Mouse (Mus musculus) heart, embryonic 11.5 days (tissue): ENCODE results near the gene Lactb. TPM values are rescaled to one million over a fixed set of nuclear protein-coding genes. Genes with fewer than 3 reads are reported as not detected.

Experiments
- ATAC-seq: fragments of 200-750 bp; cut with Nextera tagmentation; replicated peaks from 2 replicates; pipeline ENCODE4 v1.8.0; 2017; ENCODE audit warnings: moderate library complexity; ENCODE audit not compliant: insufficient number of reproducible peaks, low FRiP score, low TSS enrichment
- H3K27ac ChIP-seq: fragments of 300-500 bp; sonication (generic); 2 replicates; pipeline ENCODE4 v1.5.1; 2014; ENCODE audit warnings: mild to moderate bottlenecking, low read depth, low read length
- H3K27me3 ChIP-seq: fragments of 300-500 bp; sonication (generic); 2 replicates; pipeline ENCODE4 v1.6.1; 2014; ENCODE audit warnings: mild to moderate bottlenecking, low read length, mixed read lengths; ENCODE audit not compliant: control insufficient read depth, insufficient read depth
- H3K36me3 ChIP-seq: fragments of 300-500 bp; sonication (generic); 2 replicates; pipeline ENCODE4 v1.6.1; 2014; ENCODE audit warnings: mild to moderate bottlenecking, low read length, moderate library complexity, mixed read lengths; ENCODE audit not compliant: control insufficient read depth, insufficient read depth
- H3K4me1 ChIP-seq: fragments of 300-500 bp; sonication (generic); 2 replicates; pipeline ENCODE4 v1.6.1; 2014; ENCODE audit warnings: low read length; ENCODE audit not compliant: control insufficient read depth, insufficient read depth
- H3K4me2 ChIP-seq: fragments of 300-500 bp; sonication (generic); 2 replicates; pipeline ENCODE4 v1.6.1; 2014; ENCODE audit warnings: mild to moderate bottlenecking, moderate library complexity
- H3K4me3 ChIP-seq: fragments of 300-500 bp; sonication (generic); 2 replicates; pipeline ENCODE4 v1.5.1; 2014; ENCODE audit warnings: low read depth, low read length
- H3K9ac ChIP-seq: fragments of 300-500 bp; sonication (generic); 2 replicates; pipeline ENCODE4 v1.6.1; 2014; ENCODE audit warnings: mild to moderate bottlenecking, low read depth, low read length, moderate library complexity
- H3K9me3 ChIP-seq: fragments of 300-500 bp; sonication (generic); replicated peaks from 2 replicates; pipeline ENCODE4 v1.6.1; 2016; ENCODE audit warnings: low read length; ENCODE audit not compliant: control insufficient read depth
- WGBS: fragments of 180-500 bp; shearing (Covaris S2); extraction: QIAGEN DNeasy Blood & Tissue Kit; methylation state at CpG from one replicate; pipeline ENCODE4 v1.1.7; 2014; ENCODE audit not compliant: insufficient replicate concordance; 5-methylcytosine and 5-hydroxymethylcytosine counted together
- polyA plus RNA-seq: library from polyadenylated mRNA; unstranded; fragments of >200 nt; fragmentation: Nextera tagmentation; extraction: Ambion mirVana; gene quantifications from 2 replicates; pipeline ENCODE4 v1.2.1, GENCODE M21; 2014

The Lactb gene
- polyA plus RNA-seq, 1 experiment from 2014 or later, result 12.2 TPM

DNA sequence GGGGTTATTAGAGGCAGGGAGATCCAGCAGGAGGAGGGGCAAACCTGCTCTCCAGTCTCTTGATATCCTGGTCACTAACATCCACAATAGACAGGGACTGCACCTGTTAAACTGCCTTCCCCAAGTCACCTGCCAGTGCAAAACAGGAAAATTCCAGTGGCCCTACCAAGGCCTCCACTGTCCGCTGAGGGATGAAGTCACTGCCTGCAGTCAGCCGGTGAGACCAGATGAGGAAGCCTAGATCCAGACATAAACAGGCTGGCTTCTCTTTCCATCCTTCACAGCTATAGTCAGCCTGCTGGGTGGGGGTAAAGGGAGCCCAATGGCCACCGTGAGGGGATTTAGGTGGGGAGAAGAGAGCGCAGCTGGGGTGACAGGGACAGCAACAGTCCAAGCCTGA, 28.4 kb upstream of the Lactb start:
- H3K4me2 ChIP-seq, result no peak overlapping the region
- no peaks in the 10 kb centered on the region for H3K36me3 ChIP-seq
- H3K4me1 ChIP-seq, result no peaks in the 10 kb centered on the region
- no peaks in the 10 kb centered on the region for H3K9me3 ChIP-seq
- ATAC-seq, result no peak
- no peak overlapping the region for H3K27ac ChIP-seq
- H3K9ac ChIP-seq, result no peak overlapping the region
- WGBS, result 49% methylated on average over 4 of the region's 4 CpGs
- no peaks in the 10 kb centered on the region for H3K27me3 ChIP-seq
- no peak overlapping the region for H3K4me3 ChIP-seq

DNA sequence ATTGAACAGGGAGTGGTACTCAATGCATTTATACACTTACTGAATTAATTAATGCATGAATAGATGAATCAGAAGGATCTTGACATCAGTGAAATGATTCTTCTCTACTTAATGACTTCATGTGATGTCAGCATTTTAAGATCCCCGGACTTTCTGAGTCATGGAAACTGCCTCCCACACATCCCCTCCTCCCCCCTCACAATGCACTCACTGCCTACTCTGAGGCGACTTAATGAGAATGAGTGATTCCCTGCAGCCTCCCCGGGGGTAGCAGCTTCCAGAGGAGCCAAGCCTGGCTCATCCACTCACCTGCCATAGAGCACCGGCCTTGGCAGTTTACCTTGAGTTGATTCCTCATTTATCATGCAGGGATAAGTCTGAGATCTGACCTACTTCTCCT, 27.9 kb upstream of the Lactb start:
- Histone ChIP-seq H3K36me3 (no peaks in the 10 kb centered on the region), H3K27me3 (no peaks in the 10 kb centered on the region), H3K4me1 (no peaks in the 10 kb centered on the region), H3K4me2 (no peak overlapping the region), H3K4me3 (no peak overlapping the region), H3K9me3 (no peaks in the 10 kb centered on the region), H3K9ac (no peak overlapping the region), H3K27ac (no peak overlapping the region)
- ATAC-seq, result no peak
- WGBS, result 38% methylated on average over 4 of the region's 4 CpGs

DNA sequence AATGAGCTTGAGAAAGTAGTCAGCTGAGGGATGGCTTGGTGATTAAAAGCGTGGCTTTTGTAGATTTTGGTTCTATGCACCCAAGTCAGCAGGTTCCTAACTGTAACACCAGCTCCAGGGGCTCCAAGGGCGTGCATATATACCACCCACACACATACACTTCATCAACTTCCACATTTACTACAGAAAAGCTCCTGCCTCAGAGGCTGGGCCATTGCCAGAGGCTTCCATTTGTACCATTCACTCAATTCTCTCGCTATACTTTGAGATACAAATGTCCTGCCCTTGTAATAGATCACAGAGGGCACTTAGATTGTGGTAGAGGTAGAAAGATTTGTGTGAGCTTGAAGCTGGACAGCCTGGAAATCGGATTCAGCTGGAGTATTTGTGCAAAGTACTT, 26.2 kb upstream of the Lactb start:
- WGBS, result 77% methylated on average over 4 of the region's 4 CpGs
- no peak overlapping the region for H3K9ac ChIP-seq
- no peak overlapping the region for H3K27ac ChIP-seq
- H3K4me2 ChIP-seq, result no peak overlapping the region
- no peaks in the 10 kb centered on the region for H3K9me3 ChIP-seq
- no peaks in the 10 kb centered on the region for H3K4me1 ChIP-seq
- H3K27me3 ChIP-seq, result no peaks in the 10 kb centered on the region
- ATAC-seq, result no peak
- no peaks in the 10 kb centered on the region for H3K36me3 ChIP-seq
- no peak overlapping the region for H3K4me3 ChIP-seq

DNA sequence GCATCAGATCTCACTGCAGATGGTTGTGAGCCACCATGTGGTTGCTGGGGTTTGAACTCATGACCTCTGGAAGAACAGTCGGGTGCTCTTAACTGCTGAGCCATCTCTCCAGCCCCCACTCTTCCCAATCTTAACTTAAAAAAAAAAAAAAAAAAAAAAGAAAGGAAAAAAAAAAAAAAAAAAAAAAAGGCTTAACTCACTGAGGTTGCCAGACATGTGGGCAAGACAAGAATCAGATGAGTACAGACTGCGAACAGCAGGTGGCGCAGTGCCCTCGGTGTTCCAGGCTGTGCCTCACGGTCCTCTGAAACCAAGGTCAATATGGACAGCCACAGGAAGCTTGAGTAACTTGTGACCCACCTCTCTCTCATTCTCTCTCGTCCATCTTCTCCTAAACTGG, 25.8 kb upstream of the Lactb start:
- WGBS, result 5% methylated on average over 6 of the region's 6 CpGs
- H3K27ac ChIP-seq, result no peak overlapping the region
- no peaks in the 10 kb centered on the region for H3K9me3 ChIP-seq
- no peak overlapping the region for H3K9ac ChIP-seq
- no peaks in the 10 kb centered on the region for H3K36me3 ChIP-seq
- no peak overlapping the region for H3K4me3 ChIP-seq
- no peaks in the 10 kb centered on the region for H3K27me3 ChIP-seq
- ATAC-seq, result peak; percentile 35; the same call in 1 of the 2 replicates
- H3K4me1 ChIP-seq, result no peaks in the 10 kb centered on the region
- H3K4me2 ChIP-seq, result no peak overlapping the region

DNA sequence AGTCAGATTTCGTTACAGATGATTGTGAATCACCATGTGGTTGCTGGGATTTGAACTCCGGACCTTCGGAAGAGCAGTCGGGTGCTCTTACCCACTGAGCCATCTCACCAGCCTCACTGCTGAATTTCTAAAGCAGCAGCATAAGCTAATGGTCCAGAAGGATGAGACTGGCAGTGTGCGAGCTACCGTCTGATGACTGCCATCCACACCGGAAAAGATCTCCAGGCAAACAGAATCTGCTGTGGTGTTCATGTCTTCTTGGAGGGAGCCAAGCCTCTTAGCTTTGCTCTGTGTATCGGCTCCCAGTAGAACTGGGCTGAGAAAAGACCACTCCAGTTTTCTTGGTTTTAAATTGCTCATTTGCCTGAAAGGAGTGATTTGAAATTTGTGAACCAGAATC, 24.4 kb upstream of the Lactb start:
- no peaks in the 10 kb centered on the region for H3K36me3 ChIP-seq
- 87% methylated on average over 8 of the region's 8 CpGs for WGBS
- no peak for ATAC-seq

DNA sequence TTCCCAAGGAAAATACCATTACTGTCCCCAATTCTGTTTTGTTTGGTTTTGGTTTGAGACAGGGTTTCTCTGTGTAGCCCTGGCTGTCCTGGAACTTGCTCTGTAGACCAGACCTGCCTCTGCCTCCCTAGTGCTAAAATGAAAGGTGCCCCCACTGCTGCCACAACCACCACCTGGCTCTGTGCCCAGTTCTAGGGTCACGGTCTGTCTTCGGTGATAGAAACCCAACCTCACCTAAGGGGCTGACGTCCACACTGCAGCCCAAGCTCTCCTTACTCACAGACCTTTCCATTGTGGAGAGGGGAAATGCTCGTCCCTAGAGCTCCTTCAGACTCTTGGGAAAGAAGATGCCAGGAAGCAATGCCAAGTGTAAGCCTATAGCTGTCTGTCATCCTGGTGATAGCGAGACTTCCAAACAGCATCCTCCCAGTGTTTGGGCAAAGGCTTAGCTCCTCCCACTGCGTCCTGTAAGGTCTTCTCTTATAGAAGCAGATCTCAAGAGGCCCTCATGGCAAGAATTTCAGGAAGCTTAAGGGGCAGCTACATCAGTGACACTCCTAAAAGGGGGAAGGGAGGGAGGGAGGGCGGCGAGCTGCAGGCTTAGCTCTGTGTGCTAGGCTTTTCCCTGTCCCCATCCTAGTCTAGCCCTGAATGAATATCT, 16.6 kb upstream of the Lactb start:
- no peaks in the 10 kb centered on the region for H3K36me3 ChIP-seq
- 0 out of 2 replicates have a peak, but pooled peaks have one; percentile 49 for ATAC-seq
- H3K9me3 ChIP-seq, result no peaks in the 10 kb centered on the region
- no peaks in the 10 kb centered on the region for H3K27me3 ChIP-seq
- H3K27ac ChIP-seq, result no peak overlapping the region
- H3K9ac ChIP-seq, result no peak overlapping the region
- WGBS, result 38% methylated on average over 8 of the region's 8 CpGs
- peak overlapping the region; percentile 23 for H3K4me2 ChIP-seq
- no peak overlapping the region for H3K4me3 ChIP-seq
- H3K4me1 ChIP-seq, result peaks cover 21% of the 10 kb centered on the region

More for the DNA sequence above, 24.4 kb upstream of the Lactb start:
- Histone ChIP-seq H3K4me1 (no peaks in the 10 kb centered on the region), H3K27me3 (no peaks in the 10 kb centered on the region), H3K9me3 (no peaks in the 10 kb centered on the region), H3K4me2 (no peak overlapping the region), H3K27ac (no peak overlapping the region), H3K9ac (no peak overlapping the region), H3K4me3 (no peak overlapping the region)

DNA sequence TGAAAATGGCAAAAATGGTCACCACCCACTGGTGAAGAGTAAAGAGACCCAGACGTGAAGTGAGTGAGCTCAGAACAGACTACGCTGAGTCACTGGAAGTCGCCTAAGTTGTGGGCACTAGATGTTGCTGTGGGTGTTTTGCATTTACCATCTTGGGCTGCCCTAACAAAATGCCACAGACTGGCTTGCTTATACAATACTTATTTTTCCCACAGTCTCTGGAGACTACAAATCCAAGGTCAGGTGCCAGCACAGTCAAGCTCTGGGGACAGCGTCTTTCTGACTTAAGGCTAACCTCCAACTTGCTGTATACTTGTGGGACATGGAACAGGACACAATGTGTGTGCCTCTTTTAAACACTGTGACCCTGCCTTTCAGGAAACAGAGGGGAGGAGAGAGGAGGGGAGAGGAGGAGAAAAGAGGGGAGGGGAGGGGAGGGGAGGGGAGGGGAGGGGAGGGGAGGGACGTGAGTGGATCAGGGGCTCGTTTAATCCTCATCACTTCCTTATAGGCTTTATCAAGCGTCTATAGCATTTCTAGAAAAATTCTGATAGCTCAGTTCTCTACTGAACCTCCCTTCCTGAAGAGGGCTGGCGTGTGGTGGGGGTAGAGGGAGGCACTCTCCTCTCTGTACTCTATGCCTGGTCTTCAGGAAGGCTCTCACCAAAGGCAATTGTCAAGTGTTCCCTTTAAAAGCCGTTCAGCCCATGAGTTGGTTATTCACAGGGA, 15.9 kb upstream of the Lactb start:
- Histone ChIP-seq H3K9ac (no peak overlapping the region), H3K27ac (no peak overlapping the region), H3K27me3 (no peaks in the 10 kb centered on the region), H3K4me3 (no peak overlapping the region), H3K4me1 (peaks cover 21% of the 10 kb centered on the region), H3K4me2 (no peak overlapping the region; the same call in 1 of the 2 replicates), H3K9me3 (no peaks in the 10 kb centered on the region), H3K36me3 (no peaks in the 10 kb centered on the region)
- ATAC-seq, result no peak; the same call in 1 of the 2 replicates
- 59% methylated on average over 9 of the region's 9 CpGs for WGBS

DNA sequence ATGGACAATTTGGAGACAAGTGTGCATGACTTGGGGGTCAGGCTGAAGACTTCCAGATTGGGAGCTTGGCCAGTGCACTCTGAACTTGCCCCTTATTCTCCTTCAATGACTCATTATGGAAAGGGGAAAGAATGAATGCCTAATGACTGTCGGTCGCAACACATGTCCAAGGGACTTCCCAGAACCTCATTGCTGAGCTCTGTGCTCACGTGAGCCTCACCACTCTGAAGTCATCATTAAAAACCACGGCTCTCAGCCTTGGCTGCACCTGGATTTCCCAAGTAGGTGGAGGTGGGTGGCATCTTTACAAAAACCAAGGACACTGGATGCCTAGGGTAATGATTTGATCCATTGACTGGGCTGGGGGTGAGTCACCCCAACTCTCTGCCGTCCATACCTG, 14.8 kb upstream of the Lactb start:
- Histone ChIP-seq H3K9me3 (no peaks in the 10 kb centered on the region), H3K9ac (no peak overlapping the region), H3K4me3 (no peak overlapping the region), H3K4me2 (no peak overlapping the region), H3K27me3 (no peaks in the 10 kb centered on the region), H3K36me3 (no peaks in the 10 kb centered on the region), H3K27ac (no peak overlapping the region), H3K4me1 (peaks cover 21% of the 10 kb centered on the region)
- ATAC-seq, result no peak
- 82% methylated on average over 5 of the region's 5 CpGs for WGBS

DNA sequence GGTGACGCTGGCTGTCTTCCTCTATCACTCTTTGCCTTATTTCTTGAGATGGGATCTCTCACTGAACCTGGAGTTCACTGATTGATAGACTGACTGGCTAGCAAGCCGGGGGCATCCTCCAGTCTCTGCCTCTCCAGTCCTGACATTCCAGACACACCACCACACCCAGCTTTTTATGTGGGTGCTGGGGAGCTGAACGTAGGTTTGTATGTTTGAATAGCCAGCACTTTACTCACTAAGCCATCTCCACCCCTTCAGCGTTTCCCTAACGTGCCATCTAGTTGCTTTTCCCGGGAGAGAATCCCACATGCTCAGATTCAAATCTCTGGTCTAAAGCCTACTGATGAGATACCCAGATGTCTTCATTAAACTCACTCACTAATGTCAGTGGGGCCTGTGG, 14.3 kb upstream of the Lactb start:
- Histone ChIP-seq H3K4me2 (no peak overlapping the region), H3K9ac (no peak overlapping the region), H3K4me3 (no peak overlapping the region), H3K27me3 (no peaks in the 10 kb centered on the region), H3K36me3 (no peaks in the 10 kb centered on the region), H3K4me1 (peaks cover 21% of the 10 kb centered on the region), H3K9me3 (no peaks in the 10 kb centered on the region), H3K27ac (no peak overlapping the region)
- 71% methylated on average over 6 of the region's 6 CpGs for WGBS
- ATAC-seq, result no peak
